Mouse (Mus musculus) hindbrain, embryonic 15.5 days (tissue): ENCODE data around the gene Edar. TPM values are rescaled to one million over a fixed set of nuclear protein-coding genes. Genes with fewer than 3 reads are reported as not detected.
"Not testable (repeated sequence)": the region's sequence is repeated elsewhere in the genome, so short reads cannot be mapped to it uniquely, and the experiment has no call there.

ENCODE experiments used
- ATAC-seq: fragments of 200-750 bp; cut with Nextera tagmentation; 2 replicates; pipeline ENCODE4 v1.8.0; 2017; ENCODE audit warnings: low read depth, moderate number of reproducible peaks, moderate TSS enrichment; ENCODE audit not compliant: low FRiP score
- H3K27ac ChIP-seq: fragments of 300-500 bp; sonication (generic); replicated peaks from 2 replicates; pipeline ENCODE4 v1.5.1; 2015; ENCODE audit warnings: mild to moderate bottlenecking, inconsistent platforms
- H3K27me3 ChIP-seq: fragments of 300-500 bp; sonication (generic); 2 replicates; pipeline ENCODE4 v1.6.1; 2015; ENCODE audit warnings: control low read depth, inconsistent platforms
- H3K36me3 ChIP-seq: fragments of 300-500 bp; sonication (generic); 2 replicates; pipeline ENCODE4 v1.6.1; 2015; ENCODE audit warnings: control low read depth, inconsistent platforms
- H3K4me1 ChIP-seq: fragments of 300-500 bp; sonication (generic); replicated peaks from 2 replicates; pipeline ENCODE4 v1.6.1; 2015; ENCODE audit warnings: control low read depth, inconsistent platforms
- H3K4me2 ChIP-seq: fragments of 300-500 bp; sonication (generic); 2 replicates; pipeline ENCODE4 v1.6.1; 2015; ENCODE audit warnings: moderate library complexity, mild to moderate bottlenecking, inconsistent platforms
- H3K4me3 ChIP-seq: fragments of 300-500 bp; sonication (generic); 2 replicates; pipeline ENCODE4 v1.5.1; 2015; ENCODE audit warnings: mild to moderate bottlenecking, inconsistent platforms
- H3K9ac ChIP-seq: fragments of 300-500 bp; sonication (generic); 2 replicates; pipeline ENCODE4 v1.6.1; 2015; ENCODE audit warnings: inconsistent platforms
- H3K9me3 ChIP-seq: fragments of 300-500 bp; sonication (generic); 2 replicates; pipeline ENCODE4 v1.6.1; 2016; ENCODE audit warnings: control low read depth, inconsistent platforms
- WGBS: fragments of 180-500 bp; shearing (Covaris S2); methylation state at CpG from one replicate; pipeline ENCODE4 v1.1.7; 2015; 5-methylcytosine and 5-hydroxymethylcytosine counted together
- polyA plus RNA-seq: library from polyadenylated mRNA; unstranded; fragments of >200 nt; fragmentation: Nextera tagmentation; extraction: Ambion mirVana; gene quantifications from 2 replicates; pipeline ENCODE4 v1.2.1, GENCODE M21; 2015

Gene Edar
- 0.05 and 0.13 TPM in 2 replicates for polyA plus RNA-seq

DNA sequence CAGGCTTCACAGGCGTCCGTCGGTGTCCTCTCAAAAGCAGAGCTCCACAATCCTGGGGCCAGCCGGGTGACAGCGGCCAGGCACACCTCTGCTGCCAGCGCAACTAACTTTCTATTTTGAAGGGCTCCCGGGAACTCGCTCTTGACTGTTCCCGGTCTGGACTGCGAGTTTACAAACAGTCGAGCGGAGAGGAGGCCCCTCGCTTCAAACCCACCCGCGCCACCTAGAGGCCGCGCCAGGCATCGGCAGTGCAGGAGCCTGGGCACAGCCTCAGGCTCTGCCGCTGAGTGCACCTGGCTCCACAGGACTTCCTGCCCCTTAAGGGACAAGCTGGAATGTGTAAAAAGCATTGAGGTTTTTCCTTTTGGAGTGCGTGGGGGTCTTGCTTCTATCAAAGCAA, at the start of gene Edar:
TSS of gene Edar (minus strand) at position 122 of the 400 bp plus-strand sequence.
- H3K27me3 ChIP-seq = no peaks in the 10 kb centered on the region
- peaks cover 12% of the 10 kb centered on the region for H3K4me1 ChIP-seq
- 2% methylated on average over 20 of the region's 20 CpGs for WGBS
- H3K27ac ChIP-seq = no peak within 1 kb of the TSS
- peak within 1 kb of the TSS; percentile 20 for H3K4me3 ChIP-seq
- H3K9ac ChIP-seq = no peak within 1 kb of the TSS
- H3K36me3 ChIP-seq = no peaks in the 10 kb centered on the region
- H3K4me2 ChIP-seq = peak within 1 kb of the TSS; percentile 51
- H3K9me3 ChIP-seq = no peaks in the 10 kb centered on the region
- ATAC-seq = peak; percentile 71

DNA sequence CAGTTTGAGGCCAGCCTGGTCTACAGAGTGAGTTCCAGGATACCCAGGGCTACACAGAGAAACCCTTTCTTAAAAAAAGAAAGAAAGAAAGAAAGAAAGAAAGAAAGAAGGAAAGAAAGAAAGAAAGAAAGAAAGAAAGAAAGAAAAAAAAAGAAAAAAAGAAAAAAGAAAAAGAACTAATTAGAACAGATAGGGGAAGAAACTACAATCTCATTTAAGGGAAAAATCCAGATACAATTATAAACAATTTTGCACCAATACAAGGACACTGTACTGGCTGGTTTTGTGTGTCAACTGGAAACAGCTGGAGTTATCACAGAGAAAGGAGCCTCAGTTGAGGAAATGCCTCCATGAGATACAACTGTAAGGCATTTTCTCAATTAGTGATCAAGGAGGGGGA, 42.7 kb upstream of the Edar start, which contains the start of gene Gm17542:
TSS of gene Gm17542 (minus strand) at position 101 of the 400 bp plus-strand sequence.
- H3K27me3 ChIP-seq, H3K9me3 ChIP-seq, H3K4me2 ChIP-seq, ATAC-seq, H3K27ac ChIP-seq, H3K4me1 ChIP-seq, H3K4me3 ChIP-seq, H3K36me3 ChIP-seq, H3K9ac ChIP-seq: not testable (repeated sequence)

DNA sequence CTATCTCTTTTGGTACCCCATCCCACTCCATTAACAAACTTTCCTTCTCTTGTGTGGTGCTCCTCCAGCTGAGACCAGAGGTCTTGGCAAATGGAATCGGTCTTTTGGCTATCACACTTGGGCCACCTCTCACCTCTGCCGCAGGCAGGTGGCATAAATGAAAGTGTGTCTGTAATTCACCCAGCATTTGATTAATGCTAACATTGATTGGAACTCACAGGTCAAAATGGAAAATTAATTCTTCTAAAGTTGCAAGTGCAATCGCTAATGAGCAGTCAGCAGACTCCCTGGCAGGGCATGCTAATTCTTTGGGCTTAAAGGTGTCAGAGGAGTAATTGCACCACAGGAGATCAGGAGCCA, 39.3 kb upstream of the Edar start:
- Histone ChIP-seq H3K9me3 (no peaks in the 10 kb centered on the region), H3K4me1 (peaks cover 5% of the 10 kb centered on the region; the same call in 1 of the 2 replicates), H3K4me3 (no peak overlapping the region), H3K36me3 (no peaks in the 10 kb centered on the region), H3K9ac (no peak overlapping the region), H3K4me2 (peak overlapping the region; percentile 46), H3K27me3 (no peaks in the 10 kb centered on the region), H3K27ac (no peak overlapping the region)
- 56% methylated on average over 3 of the region's 3 CpGs for WGBS
- no peak for ATAC-seq

DNA sequence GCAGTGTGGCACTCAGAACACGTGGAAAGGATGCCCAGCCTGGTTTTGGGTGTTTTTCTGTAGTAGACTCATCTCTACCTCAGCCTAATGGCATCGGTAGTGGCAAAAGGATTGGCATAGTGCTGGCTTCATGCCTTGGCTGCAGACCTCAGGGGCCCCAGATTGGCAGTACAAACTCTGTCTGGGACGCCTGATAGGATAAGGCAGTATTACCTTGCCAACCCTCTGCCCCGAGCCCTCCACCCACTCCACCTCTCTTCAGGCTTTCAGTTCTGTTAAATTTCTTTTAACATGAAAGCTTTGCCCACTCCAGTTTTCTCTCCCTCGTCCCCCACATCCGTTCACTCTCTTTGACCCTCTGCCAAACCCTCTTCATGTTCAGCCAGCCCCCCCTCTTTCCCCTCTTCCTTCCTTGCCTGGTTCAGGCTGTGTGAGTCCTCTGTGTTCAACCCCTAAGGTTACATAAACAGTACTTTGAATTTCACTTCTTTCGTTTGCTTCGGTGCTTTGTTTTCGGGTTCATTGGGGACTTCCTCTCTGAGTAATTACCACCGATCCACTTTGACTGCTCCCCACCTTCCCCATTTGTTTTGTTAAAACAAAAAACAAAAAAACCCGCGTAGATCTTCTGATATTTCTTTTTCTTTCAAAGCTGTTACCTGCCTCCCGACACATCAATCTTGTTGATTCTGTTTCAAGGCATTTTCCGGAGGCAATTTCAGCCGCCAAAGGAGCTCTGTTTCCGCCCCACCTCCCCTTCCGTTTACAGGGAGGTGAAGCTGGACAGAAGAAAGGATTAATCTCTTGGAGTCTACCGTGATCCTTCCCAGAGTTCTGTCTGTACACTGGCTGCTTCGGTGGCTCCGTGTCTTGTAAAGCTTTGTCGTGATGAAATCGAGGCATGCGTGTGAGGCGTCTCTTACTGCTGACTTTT, 38.7 kb upstream of the Edar start:
- no peaks in the 10 kb centered on the region for H3K36me3 ChIP-seq
- H3K27ac ChIP-seq = no peak overlapping the region
- 38% methylated on average over 24 of the region's 24 CpGs for WGBS
- H3K4me1 ChIP-seq = peaks cover 5% of the 10 kb centered on the region; the same call in 1 of the 2 replicates
- peak overlapping the region; percentile 46 for H3K4me2 ChIP-seq
- peak overlapping the region; percentile 13; the same call in 1 of the 2 replicates for H3K4me3 ChIP-seq
- no peak overlapping the region for H3K9ac ChIP-seq
- H3K9me3 ChIP-seq = no peaks in the 10 kb centered on the region
- ATAC-seq = no peak
- no peaks in the 10 kb centered on the region for H3K27me3 ChIP-seq

DNA sequence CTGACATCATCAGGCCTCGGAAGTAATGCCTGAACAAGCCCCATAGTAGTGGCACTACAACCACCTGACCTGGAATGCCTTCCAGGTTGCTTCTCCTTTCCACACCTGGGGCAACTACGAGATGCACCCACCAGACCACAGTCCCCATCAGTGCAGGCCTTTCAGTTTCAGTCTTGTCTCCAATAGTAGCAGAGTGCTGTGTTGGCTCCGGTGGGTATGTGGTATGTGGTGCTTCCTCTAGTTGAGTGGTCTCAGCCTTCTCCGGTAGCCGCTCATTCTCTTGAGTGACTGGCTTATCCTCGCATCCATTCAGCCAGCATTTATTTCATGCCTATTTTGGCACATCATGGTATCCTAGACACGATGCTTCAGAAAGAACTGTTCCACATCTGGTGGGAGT, 37.8 kb upstream of the Edar start:
- Histone ChIP-seq H3K4me1 (peaks cover 5% of the 10 kb centered on the region; the same call in 1 of the 2 replicates), H3K4me3 (no peak overlapping the region), H3K27ac (no peak overlapping the region), H3K27me3 (no peaks in the 10 kb centered on the region), H3K4me2 (no peak overlapping the region), H3K9ac (no peak overlapping the region), H3K9me3 (no peaks in the 10 kb centered on the region), H3K36me3 (no peaks in the 10 kb centered on the region)
- ATAC-seq = no peak
- 90% methylated on average over 7 of the region's 7 CpGs for WGBS

DNA sequence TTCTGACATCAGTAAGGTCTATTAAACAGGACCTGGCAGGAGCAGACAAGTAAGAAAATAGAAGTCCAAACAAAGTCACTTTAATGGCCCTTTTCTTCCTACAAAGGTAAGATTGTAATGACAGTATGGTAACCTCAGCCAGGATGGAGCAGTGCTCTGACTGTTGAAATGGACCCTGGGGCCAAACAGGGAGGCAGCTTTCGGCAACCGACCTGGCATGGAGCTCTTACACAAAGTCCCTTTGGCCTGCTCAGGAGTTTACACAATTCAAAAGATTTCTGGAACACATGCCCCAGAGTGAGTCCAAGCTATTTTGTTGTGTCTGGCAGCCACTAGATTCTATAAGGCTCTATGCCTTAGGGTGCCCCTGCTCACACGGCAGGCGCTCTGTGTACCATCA, 33.6 kb upstream of the Edar start:
- no peaks in the 10 kb centered on the region for H3K9me3 ChIP-seq
- no peak overlapping the region for H3K9ac ChIP-seq
- H3K36me3 ChIP-seq = no peaks in the 10 kb centered on the region
- H3K4me1 ChIP-seq = peaks cover 4% of the 10 kb centered on the region; the same call in 1 of the 2 replicates
- no peak overlapping the region for H3K4me2 ChIP-seq
- WGBS = 84% methylated on average over 4 of the region's 4 CpGs
- no peak overlapping the region for H3K27ac ChIP-seq
- no peak overlapping the region for H3K4me3 ChIP-seq
- H3K27me3 ChIP-seq = no peaks in the 10 kb centered on the region
- ATAC-seq = no peak

DNA sequence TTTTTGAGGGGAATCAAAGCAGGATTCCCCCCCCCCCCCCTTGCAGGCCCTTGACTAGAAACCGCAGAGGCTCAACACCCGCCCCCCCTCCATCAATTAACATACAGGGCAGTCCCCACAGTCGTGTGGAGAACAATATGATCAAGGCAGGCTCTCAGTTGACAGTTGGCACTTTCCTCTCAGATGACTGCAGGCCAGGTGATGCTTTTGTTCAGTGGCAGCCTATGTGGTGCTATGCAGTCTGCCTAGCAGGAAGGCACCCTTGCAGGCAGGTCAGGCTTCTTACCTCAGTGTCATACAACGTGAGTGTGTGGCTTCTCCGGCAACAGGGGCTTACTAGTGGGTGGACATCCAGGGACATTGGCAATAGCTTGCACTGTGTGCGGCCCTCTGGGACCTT, 25.1 kb upstream of the Edar start:
- H3K9ac ChIP-seq = no peak overlapping the region
- no peaks in the 10 kb centered on the region for H3K9me3 ChIP-seq
- no peak overlapping the region for H3K27ac ChIP-seq
- H3K36me3 ChIP-seq = no peaks in the 10 kb centered on the region
- 44% methylated on average over 6 of the region's 6 CpGs for WGBS
- H3K4me1 ChIP-seq = peaks cover 10% of the 10 kb centered on the region
- peak; percentile 42; the same call in 1 of the 2 replicates for ATAC-seq
- H3K4me2 ChIP-seq = no peak overlapping the region
- H3K4me3 ChIP-seq = no peak overlapping the region
- no peaks in the 10 kb centered on the region for H3K27me3 ChIP-seq

DNA sequence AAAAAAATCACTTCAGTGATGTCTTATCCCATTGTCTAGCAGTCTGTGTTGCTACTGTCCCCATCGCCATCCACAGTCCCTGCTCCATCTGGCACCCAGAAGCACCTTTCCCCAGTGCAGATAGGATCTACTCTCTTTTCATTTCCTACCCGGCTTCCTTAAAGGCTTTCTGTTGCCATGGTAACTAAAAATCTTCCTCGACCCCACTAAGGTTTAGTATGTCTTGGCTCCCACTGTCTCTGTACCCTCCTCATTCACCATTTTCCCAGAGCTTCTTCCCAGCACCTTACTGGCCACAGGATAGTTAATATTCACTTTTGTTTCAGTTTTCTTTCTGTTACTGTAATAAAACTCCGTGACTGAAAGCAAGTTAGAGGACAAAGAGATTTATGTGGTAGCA, 24.7 kb upstream of the Edar start:
- H3K4me2 ChIP-seq = no peak overlapping the region
- H3K27me3 ChIP-seq = no peaks in the 10 kb centered on the region
- WGBS = 23% methylated on average over 4 of the region's 4 CpGs
- ATAC-seq = peak; percentile 65
- no peak overlapping the region for H3K27ac ChIP-seq
- H3K9me3 ChIP-seq = no peaks in the 10 kb centered on the region
- peaks cover 10% of the 10 kb centered on the region for H3K4me1 ChIP-seq
- H3K4me3 ChIP-seq = no peak overlapping the region
- no peaks in the 10 kb centered on the region for H3K36me3 ChIP-seq
- H3K9ac ChIP-seq = no peak overlapping the region

DNA sequence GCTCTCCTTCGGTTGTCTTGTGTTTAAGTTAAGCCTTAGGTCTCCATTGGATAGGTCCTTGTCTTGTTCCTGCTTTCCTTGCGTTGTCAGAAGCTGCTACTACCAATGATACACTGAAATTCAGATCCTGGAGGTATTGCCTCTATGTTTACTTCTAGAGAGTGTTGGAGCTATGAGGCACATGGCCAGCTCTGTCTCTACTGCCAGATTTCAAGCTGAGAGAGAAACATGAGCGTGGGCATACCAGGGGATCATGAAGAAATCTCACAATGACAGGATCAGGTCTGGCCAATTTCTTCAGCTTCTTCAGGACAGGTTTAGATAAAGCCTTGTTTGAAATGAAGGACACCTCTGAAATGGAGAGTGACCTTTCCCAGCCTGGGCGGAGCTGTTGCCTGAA, 23.5 kb upstream of the Edar start:
- Histone ChIP-seq H3K4me3 (no peak overlapping the region), H3K4me1 (peaks cover 10% of the 10 kb centered on the region), H3K27me3 (no peaks in the 10 kb centered on the region), H3K9ac (no peak overlapping the region), H3K36me3 (no peaks in the 10 kb centered on the region), H3K27ac (no peak overlapping the region), H3K4me2 (no peak overlapping the region), H3K9me3 (no peaks in the 10 kb centered on the region)
- no peak for ATAC-seq
- 89% methylated on average over 4 of the region's 4 CpGs for WGBS

DNA sequence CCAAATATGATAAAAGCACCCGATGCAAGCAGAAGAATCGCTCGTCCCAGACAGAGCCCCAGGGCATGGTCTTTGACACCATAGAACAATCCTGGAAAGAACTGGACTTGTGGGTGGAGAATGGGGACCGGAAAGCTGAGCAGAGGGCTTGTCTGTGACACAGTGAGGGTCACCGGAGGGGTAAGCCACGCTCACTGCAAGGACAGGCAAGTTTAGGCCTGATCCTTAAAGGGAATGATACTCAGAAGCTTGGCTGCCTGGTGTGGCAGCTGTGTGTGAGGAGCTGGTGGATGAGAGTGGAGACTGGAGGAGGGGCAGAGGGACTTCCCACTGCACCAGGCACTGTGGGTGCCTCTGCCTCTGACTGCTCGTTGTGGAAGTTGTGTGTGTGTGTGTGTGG, 15.6 kb upstream of the Edar start:
- Histone ChIP-seq H3K36me3 (no peaks in the 10 kb centered on the region), H3K27ac (no peak overlapping the region), H3K4me1 (no peaks in the 10 kb centered on the region), H3K9ac (no peak overlapping the region), H3K9me3 (no peaks in the 10 kb centered on the region), H3K4me2 (no peak overlapping the region), H3K27me3 (no peaks in the 10 kb centered on the region), H3K4me3 (no peak overlapping the region)
- no peak for ATAC-seq
- 80% methylated on average over 6 of the region's 7 CpGs for WGBS

DNA sequence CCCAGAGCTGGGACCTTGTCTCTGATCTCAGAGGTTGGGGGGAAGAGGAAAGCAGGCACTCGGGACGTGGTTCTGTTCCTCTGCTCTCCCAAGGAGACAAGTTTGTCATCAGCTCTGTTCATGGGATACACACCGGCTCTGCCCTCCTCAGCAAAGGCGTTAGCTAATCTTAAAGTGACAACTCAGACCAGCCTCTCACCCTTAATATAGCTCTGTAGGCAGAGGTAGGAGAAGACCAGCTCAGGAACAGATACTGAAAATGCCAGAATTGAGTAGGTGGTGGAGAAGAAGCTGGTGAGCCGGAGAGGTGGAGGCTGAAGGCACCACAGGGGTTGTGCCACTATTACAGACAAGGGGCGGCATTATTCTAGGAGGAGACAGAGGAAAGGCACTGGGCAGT, 3.8 kb upstream of the Edar start:
- H3K4me1 ChIP-seq = no peaks in the 10 kb centered on the region
- H3K9me3 ChIP-seq = no peaks in the 10 kb centered on the region
- whole genome bisulfite sequencing = 88% methylated on average over 6 of the region's 6 CpGs
- no peak overlapping the region for H3K9ac ChIP-seq
- ATAC-seq = no peak
- H3K4me2 ChIP-seq = no peak overlapping the region
- H3K27me3 ChIP-seq = no peaks in the 10 kb centered on the region
- H3K36me3 ChIP-seq = no peaks in the 10 kb centered on the region
- H3K27ac ChIP-seq = no peak overlapping the region
- no peak overlapping the region for H3K4me3 ChIP-seq

DNA sequence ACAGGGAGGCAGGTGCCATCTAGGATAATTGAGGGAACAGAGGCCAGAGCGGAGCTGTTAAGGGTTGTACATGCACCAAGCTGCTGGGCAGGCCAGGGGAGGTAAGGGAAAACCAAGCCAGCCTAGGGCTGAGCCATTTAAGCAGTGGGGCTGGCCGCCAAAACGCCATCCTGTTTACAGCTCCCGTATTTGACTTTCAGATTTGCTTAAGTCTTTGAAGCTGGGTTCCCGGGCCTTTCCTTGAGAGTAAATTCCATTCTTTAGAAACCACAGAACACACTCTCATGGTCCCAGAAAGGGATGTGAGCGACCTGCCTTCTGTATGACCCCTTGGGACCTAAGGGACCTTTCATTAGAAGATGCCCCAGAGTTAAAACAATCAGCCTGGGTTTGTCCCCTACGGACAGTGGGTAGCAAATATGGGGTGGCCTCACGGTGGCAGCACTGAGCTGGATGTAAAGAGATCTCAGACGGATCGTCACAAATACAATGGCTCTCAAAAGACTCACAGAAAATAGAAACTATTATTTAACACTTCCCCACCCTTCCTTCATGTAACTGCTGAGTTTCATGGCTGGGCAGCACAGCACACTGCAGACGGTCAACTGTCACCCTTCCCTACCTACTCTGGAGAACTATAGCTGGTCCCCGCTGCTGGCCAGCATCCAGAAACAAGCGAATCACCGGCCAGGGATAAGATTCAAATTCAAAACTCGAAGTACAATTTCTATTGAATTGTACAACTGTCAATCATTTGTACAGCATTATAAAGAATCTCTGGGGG, 2.0 kb downstream of the Edar start:
- H3K27me3 ChIP-seq = no peaks in the 10 kb centered on the region
- no peaks in the 10 kb centered on the region for H3K9me3 ChIP-seq

More for the DNA sequence above, 2.0 kb downstream of the Edar start:
- no peak overlapping the region for H3K9ac ChIP-seq
- peak overlapping the region; percentile 41 for H3K27ac ChIP-seq
- H3K4me1 ChIP-seq = peaks cover 12% of the 10 kb centered on the region
- 23% methylated on average over 15 of the region's 15 CpGs for WGBS
- H3K4me2 ChIP-seq = peak overlapping the region; percentile 41
- peak; percentile 72; the same call in 1 of the 2 replicates for ATAC-seq
- no peaks in the 10 kb centered on the region for H3K36me3 ChIP-seq
- H3K4me3 ChIP-seq = no peak overlapping the region
